Mouse (Mus musculus) right cerebral cortex, postnatal 25 days (tissue): Measurements from ENCODE around the gene Cep170b.

Experiments used
- DNase-seq: peaks from one replicate; pipeline ENCODE4 v3.0.0; 2022

Gene Cep170b

DNA sequence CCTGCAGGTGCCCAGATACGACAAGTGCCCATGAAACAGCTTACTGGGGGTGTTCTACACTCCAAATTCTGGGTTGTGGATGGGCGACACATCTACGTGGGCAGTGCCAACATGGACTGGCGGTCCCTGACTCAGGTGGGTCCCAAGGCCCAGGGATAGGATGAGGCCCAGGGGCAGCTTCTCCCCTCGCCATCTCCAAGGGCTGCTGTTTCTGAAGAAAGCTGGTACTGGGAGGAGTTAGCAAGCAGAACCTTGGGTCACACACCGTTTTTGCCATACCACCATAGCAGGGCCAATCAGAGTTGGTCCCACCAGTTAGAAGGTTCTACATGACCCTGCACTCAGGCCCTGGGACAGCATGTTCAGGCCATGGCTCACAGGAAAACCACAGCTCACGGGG lies 44.7 kb downstream of the Cep170b start:
- DNase-seq: no peak

DNA sequence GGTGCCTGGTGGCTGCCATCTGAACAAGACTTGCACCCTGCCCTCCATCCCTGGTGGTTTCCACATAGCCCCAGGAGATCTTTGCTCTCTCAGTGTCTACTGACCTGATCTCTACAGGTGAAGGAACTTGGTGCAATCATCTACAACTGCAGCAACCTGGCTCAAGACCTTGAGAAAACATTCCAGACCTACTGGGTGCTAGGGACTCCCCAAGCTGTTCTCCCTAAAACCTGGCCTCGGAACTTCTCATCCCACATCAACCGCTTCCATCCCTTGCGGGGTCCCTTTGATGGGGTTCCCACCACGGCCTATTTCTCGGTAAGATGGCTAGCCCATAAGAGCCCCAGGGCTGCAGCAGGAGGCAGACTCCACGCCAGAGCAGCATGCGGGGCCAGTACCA lies 46.3 kb downstream of the Cep170b start:
- DNase-seq: no peak

DNA sequence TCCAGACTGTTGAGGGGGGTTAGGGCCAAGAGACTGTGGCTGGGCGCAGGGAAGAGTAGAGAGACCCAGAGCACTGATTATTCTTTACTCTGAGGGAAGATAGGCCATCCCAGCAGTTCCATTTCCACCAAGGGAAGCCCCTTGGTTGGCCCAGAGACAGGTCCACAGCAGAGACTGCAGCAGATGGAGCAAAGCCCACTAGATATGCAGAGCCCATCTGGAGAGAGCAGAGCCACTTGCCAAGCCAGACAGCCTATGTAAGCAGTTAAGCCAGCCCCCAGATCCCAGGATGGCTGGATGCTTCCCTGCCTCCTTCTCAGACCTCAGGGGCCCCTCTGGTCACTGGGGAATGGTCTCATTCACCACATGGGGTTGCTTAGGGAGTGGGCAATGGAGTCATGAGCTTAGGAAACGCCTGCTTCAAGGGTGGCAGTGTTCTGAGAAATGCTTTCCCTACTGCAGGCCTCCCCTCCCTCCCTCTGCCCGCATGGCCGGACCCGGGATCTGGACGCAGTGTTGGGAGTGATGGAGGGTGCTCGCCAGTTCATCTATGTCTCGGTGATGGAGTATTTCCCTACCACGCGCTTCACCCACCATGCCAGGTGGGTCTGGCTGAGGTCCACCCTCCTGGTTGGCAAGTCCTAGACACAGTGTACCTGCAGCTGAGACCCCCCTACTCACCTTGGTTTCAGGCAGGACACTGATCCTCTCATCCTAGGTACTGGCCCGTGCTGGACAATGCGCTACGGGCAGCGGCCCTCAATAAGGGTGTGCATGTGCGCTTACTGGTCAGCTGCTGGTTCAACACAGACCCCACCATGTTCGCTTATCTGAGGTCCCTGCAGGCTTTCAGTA lies 47.0 kb downstream of the Cep170b start:
- no peak for DNase-seq

DNA sequence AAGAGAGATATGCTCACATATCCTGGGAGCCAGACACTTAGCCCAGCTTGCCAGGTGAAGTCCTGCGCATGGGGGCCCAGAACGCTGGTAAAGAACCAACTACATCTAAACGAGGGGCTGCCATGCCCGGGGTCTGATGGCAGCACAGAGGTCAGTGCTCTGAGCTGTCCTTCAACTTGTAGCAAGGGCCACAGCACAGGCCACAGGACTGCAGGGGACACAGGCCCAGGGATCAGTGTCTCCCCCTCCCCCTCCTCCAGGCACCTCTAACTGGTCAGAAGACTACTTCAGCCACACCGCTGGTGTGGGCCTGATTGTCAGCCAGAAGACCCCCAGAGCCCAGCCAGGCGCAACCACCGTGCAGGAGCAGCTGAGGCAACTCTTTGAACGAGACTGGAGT lies 47.9 kb downstream of the Cep170b start:
- DNase-seq: no peak

DNA sequence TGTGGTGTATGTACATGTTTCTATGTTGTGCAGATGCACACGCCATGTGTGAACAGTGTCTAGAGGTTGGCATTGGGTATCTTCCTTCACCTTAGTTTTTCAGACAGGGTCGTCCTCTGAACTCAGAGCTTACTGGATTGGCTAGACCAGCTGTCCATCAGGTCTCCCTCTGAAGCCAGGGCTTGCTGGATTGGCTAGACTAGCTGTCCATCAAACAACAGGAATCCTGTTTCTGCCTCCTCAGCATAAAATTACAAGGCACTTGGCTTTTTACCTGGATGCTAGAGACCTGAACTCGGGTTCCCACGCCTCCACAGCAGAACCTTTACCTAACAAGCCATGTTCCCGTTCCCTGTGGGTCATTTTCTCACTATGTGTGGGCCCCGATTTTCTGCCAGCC lies 48.8 kb downstream of the Cep170b start:
- no peak for DNase-seq

DNA sequence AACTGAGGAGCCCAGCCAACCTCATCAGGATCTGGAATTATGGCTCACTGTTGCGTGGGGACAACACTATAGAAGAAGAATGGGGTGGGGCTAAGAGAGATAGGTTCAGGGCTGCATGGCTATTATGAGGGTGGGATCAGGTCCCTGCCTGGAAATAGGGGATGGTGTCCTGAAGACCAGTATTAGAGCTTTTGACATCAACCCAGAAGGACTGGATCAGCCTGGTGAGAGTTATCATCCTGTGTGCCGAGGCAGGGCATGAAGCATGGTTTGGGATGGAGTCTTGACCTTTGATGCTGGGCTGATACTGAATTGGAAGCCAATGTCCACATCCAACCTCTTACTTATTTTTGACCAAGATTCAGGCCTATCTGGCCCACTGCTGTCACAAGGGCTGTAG lies 49.5 kb downstream of the Cep170b start:
- DNase-seq: no peak

DNA sequence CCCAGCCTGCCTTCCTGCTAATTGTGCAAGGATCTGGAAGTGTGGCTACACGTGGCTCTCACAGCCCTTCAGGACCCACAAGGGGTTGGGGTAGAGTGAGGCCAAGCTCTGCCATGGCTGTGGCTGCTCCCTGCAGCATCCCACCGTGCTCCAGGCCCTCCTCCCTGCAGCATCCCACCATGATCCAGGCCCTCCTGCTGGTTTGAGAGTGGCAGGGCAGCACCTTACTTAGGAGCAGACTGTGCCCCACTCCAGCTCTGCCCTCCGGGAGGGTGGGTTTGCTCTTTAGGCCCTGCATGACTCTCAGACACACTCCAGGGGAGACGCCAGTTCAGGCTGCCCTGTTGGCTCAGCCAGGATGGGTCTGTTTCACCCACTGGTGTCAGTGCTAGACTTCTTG lies 50.1 kb downstream of the Cep170b start:
- DNase-seq: no peak

DNA sequence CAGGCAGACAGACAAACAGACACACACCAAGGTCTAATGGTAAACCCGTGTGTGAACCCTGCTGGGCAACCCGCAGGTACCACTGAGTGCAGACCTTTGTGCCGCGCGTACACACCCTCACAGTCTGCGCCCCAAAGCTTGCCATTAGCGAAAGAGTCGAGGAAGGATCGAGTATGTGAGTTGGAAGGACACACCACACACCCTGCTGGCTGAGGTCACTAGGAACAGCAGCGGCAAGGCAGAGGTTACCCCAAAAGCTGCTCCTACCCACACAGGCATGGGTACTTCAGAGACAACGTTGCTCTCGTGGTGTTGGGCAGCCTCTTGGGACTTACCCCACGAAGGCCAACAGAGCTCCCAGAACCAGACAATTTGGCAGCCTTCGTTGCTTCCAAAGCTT lies 52.1 kb downstream of the Cep170b start:
- DNase-seq: no peak

DNA sequence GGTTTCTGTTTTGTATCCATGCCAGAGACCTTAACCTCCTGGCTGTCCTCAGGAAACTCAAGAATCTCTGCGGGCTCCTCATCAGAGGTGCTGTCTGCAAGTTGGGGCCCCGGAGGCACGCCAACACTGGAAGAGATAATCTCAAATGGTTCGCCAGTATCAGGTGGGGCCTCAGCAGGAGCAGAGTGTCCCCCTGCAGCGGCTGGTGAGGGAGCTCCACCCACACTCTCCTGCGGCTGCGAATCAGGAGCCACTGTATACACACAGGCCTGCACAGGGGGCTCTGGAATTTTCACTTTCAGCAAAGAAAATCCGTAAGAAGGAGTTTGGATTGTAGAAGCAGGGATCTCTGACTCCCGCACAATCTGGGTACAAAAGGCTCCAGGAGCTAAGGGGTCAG lies 53.1 kb downstream of the Cep170b start:
- DNase-seq: no peak

DNA sequence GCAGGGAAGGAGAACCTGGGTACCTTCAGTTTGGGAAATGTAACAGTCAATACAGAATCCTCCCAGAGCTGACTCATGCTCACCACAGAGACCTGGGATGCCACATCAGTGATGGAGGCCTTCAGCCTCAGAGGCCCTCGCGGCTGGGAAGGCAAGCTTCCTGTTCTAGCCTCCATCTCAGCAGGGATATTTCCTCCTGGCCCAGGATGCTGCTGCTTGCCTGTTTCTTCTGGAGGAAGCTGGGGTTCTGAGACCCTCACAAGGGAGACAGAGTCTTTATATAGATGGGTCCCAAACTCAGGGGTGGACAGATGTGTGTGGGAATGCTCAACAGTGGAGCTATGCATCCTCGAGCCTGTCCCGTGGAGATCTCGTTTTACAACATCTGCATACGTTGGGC lies 53.8 kb downstream of the Cep170b start:
- DNase-seq: no peak

DNA sequence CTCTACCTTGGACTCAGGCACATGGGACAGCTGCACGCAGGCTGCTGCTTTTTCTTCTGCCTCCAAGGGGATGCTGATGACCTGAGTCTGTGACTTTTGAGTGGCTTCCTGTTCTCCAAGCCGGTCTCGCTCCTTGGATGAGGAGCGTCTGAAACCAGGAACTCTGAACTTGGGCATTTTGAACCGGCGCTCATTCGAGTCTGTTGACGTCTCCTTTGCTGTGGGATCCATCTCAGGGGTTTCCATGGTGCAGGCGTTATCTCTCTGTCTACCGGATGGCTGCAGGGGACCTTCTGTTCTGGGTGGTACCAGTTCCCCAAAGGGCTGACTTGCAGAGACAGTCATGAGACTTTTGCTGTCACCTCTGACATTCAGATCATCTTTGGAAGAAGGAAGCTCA lies 54.2 kb downstream of the Cep170b start:
- DNase-seq: no peak

DNA sequence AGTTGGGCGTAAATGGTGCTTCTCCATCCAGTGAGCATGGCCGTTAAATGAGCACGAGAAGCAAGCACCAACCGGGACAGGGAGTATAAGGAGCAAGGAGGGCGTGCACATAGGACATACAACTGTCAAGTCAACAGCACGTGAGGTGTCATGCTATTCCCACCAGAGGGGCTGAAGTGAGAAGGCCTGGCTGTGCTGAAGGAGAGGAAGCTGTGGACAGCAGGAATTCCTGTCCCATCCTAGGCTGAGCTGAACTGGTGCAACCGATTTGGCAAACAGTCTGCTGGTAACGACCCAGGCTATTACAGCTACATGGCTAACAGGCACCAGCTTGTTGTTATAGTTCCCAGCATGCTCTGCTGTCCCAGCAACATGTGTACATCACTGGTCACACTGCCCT lies 70.8 kb downstream of the Cep170b start:
- no peak for DNase-seq

DNA sequence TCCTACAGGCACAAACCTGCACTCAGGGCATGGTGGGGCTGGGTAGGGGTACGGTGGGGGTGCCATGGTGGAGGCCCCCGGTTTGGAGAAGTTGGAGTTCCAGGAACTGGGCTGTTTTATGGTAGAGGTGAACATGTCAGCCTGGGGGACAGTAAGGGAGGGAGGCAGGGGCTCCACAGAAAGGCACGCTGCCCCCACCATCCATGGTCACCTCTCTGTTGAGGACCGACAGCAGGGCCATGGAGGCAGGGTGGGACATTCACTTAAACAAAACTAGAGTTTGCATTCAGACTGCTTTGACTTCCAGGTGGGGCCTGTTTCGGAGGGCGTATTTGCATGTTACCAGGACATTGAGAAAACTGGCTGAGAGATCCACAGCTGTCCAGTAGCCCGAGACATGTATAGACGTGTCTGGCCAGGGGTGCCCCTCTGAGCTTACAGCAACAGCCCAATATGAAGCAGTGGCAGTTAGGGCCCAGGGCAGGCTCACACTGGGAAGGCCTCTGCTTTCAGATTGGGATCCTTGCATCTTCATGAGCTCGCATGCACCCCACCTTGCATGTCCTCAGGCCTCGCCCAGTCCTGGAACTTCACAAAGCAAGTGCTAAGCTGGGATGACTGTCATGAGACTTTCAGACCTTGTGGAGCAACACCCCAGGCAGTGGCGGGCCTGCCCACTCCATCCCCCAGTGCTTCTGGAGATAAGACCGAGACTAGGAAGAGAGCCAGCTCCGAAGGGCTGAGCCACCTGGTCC lies 73.5 kb downstream of the Cep170b start:
- no peak for DNase-seq

DNA sequence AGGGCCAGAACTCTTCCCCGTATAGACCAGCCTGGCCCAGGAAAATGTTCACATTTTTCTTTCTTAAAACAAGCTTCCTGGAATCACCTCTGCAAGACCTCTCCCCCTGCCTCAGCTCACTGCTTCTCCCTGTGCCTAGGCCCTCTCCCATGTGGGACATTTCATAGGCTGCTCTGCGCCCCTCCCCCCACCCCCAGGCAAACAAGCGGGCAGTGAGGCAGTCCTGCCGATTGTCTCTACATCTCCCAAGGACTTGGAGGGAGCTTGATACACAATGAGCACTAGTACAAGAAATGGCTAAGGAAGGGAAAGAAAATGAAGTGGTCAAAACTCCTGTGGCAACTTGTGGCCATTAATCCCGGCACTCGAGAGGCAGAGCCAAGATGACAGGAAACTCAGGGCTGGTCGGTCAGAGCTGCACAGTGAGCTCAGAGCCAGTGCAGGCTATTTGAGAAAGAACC lies 74.1 kb downstream of the Cep170b start:
- no peak for DNase-seq

DNA sequence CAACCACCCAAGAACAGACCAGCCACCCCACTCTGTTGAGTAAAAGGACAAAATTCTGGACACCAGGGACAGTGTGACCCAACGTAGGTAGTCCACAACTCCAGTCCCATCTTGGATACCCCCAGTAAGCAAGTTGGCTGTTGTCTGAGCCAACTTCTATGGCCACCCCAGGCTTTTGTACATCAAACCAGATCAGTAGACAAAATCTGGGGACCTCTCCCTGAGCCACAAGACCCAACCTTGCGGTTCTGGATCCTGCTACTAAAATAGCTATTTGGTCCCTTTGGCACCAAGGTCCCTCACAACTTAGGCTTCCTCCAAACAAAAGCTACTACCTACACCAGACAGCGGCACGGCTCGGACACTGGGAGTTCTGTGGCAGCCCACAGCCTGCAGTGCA lies 74.7 kb downstream of the Cep170b start:
- no peak for DNase-seq

DNA sequence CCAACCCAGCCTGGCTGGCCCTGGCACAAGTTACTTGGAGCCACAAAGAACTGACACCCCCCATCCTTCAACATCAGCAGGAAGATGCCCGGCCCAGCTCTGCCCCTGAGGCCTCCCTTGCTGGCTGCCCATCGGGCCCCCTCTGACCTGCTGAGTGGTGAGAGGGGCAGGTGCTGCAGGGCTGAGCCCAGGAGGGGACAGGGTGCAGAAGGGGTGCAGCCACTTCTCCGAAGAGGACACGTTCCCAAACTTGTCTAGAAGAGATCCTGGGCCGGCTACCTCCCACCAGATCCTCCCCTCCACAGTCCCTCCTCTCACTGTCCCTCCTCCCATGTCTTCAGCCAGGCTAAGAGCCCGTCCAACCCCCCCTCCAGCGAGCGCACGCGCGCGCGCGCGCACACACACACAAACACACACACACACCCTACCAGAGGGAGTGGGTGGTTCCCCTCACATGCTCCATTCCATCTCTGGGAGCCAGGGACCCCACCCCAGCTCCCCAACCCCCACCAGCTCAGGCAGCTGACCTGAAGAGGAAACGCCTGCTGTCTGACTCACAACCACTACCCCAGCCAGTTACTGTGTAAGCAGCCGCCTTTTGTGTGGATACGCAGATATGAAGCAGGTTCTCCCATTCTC lies 75.3 kb downstream of the Cep170b start:
- no peak for DNase-seq
